Mouse (Mus musculus) thymus, adult 2 months (tissue): ENCODE measurements around the gene Nvl. TPM values are rescaled to one million over a fixed set of nuclear protein-coding genes. Genes with fewer than 3 reads are reported as not detected.

Experiments
- DNase-seq: peaks from one replicate; pipeline ENCODE4 v3.0.0; 2021
- H3K27ac ChIP-seq: fragments of 200-500 bp; 2 replicates; pipeline ENCODE4 v1.5.1; 2012; ENCODE audit warnings: low read length, control low read depth; ENCODE audit not compliant: control insufficient read depth, insufficient read depth
- H3K27me3 ChIP-seq: fragments of 200-500 bp; 2 replicates; pipeline ENCODE4 v1.6.1; 2012; ENCODE audit warnings: mild to moderate bottlenecking, low read length, moderate library complexity, mixed read lengths; ENCODE audit not compliant: control insufficient read depth, insufficient read depth
- H3K36me3 ChIP-seq: fragments of 200-500 bp; 2 replicates; pipeline ENCODE4 v1.6.1; 2012; ENCODE audit warnings: mild to moderate bottlenecking, low read length, moderate library complexity; ENCODE audit not compliant: control insufficient read depth, insufficient read depth
- H3K4me1 ChIP-seq: fragments of 200-500 bp; replicated peaks from 2 replicates; pipeline ENCODE4 v1.6.1; 2012; ENCODE audit warnings: low read length; ENCODE audit not compliant: control insufficient read depth, insufficient read depth
- H3K4me3 ChIP-seq: fragments of 200-500 bp; 2 replicates; pipeline ENCODE4 v1.5.1; 2012; ENCODE audit warnings: mild to moderate bottlenecking, low read length, control low read depth, moderate library complexity; ENCODE audit not compliant: control insufficient read depth, insufficient read depth
- CTCF ChIP-seq: fragments of 200-500 bp; IDR thresholded peaks from 2 replicates; pipeline ENCODE4 v1.5.1; 2012; ENCODE audit warnings: mild to moderate bottlenecking, control low read depth, low read length, moderate library complexity, borderline replicate concordance; ENCODE audit not compliant: control insufficient read depth, poor library complexity, insufficient read depth; ENCODE audit errors: extremely low read depth
- POLR2A ChIP-seq: fragments of 200-500 bp; IDR thresholded peaks from 2 replicates; pipeline ENCODE4 v1.6.1; 2012; ENCODE audit warnings: mild to moderate bottlenecking, low read length, control low read depth, moderate library complexity; ENCODE audit not compliant: control insufficient read depth, poor library complexity, insufficient read depth; ENCODE audit errors: extremely low read depth
- WGBS: fragments of 180-500 bp; shearing (Covaris S2); methylation state at CpG from one replicate; pipeline ENCODE4 v1.1.7; 2018; 5-methylcytosine and 5-hydroxymethylcytosine counted together
- polyA plus RNA-seq: library from polyadenylated mRNA; depleted of rRNA; stranded (reverse); fragments of >200 nt; gene quantifications from 2 replicates; pipeline ENCODE4 v1.2.3, GENCODE M21; 2012

The Nvl gene
- polyA plus RNA-seq, 1 experiment = 24.5 TPM

- no peak overlapping the region for H3K4me3 ChIP-seq
- H3K4me1 ChIP-seq = no peaks in the 10 kb centered on the region
- H3K36me3 ChIP-seq = peaks cover 40% of the 10 kb centered on the region
- 91% methylated on average over 7 of the region's 7 CpGs for WGBS
- H3K27me3 ChIP-seq = no peaks in the 10 kb centered on the region
- no peak overlapping the region for H3K27ac ChIP-seq
- DNase-seq = no peak
- TF ChIP-seq CTCF (no peak), POLR2A (no peak)
These were observed 5.3 kb downstream of the Nvl start for GRCm38 (mm10) chr1:181138730-181139129.

DNA sequence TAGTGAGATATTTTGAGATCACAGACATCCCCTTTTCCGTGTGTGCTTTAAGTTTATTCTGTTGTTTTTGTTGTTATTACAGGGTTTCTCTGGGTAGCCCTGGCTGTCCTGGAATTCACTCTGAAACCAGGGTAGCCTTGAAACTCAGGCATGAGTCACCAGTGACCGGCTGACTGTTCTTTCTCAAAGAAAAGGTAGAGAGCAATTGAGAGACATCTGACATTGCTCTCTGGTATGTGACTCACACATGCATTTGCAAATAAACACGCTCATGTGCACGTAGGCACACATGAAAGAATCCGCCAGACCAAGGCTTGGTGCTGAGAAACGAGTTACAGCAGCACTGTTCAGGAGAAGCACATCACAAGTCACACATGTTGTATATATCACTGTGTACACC, 12.1 kb downstream of the Nvl start:
- H3K4me3 ChIP-seq = no peak overlapping the region
- no peaks in the 10 kb centered on the region for H3K27me3 ChIP-seq
- no peak overlapping the region for H3K27ac ChIP-seq
- no peak for TF ChIP-seq POLR2A
- TF ChIP-seq CTCF = no peak
- no peaks in the 10 kb centered on the region for H3K4me1 ChIP-seq
- no peak for DNase-seq
- H3K36me3 ChIP-seq = peaks cover 71% of the 10 kb centered on the region
- WGBS = 98% methylated on average over 6 of the region's 6 CpGs

GRCm38 (mm10) chr1:181126766-181127165, 17.2 kb downstream of the Nvl start:
- no peak for TF ChIP-seq CTCF
- TF ChIP-seq POLR2A = no peak
- H3K4me1 ChIP-seq = no peaks in the 10 kb centered on the region
- H3K4me3 ChIP-seq = no peak overlapping the region
- peaks cover 68% of the 10 kb centered on the region for H3K36me3 ChIP-seq
- 95% methylated on average over 9 of the region's 9 CpGs for WGBS
- H3K27me3 ChIP-seq = no peaks in the 10 kb centered on the region
- H3K27ac ChIP-seq = no peak overlapping the region
- DNase-seq = no peak

DNA sequence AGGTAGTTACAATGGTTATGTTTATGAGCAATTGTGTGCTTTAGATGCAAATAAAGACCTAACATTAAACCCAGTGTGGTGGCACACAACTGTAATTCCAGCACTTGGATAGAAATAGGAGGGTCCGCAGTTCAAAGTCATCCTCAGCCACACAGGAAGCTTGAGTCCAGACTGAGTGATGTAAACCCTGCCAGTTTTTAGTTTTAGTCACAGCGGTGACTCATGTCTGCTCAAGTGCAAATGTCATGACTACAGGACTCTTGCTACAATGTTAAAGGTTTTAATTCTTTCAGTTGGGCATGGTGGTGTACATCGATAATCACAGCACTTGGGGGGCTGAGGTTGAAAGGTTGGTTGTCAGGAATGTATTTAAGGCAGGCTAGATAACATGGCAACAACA, 18.1 kb downstream of the Nvl start:
- WGBS = 96% methylated on average over 3 of the region's 3 CpGs
- Histone ChIP-seq H3K27ac (no peak overlapping the region), H3K4me3 (no peak overlapping the region), H3K27me3 (no peaks in the 10 kb centered on the region), H3K36me3 (peaks cover 65% of the 10 kb centered on the region), H3K4me1 (no peaks in the 10 kb centered on the region)
- TF ChIP-seq CTCF (no peak), POLR2A (no peak)
- no peak for DNase-seq

DNA sequence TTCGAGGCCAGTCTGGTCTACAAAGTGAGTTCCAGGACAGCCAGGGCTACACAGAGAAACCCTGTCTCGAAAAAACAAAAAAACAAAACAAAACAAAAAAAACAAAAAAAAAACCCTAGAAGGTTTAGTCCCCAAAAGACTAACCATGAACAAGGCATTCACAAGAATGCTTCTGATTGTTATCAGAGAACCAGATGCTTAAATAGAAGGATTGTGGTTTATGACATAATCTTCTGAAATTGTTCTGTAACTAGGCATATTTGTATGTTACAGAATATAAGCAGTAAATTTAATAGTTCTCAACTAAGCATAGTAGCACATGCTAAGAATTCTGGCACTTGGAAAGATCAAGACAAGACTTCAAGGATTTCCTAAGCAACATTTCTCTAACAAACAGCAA, 19.9 kb downstream of the Nvl start:
- H3K36me3 ChIP-seq = peaks cover 59% of the 10 kb centered on the region
- TF ChIP-seq POLR2A = no peak
- 81% methylated on average over 2 of the region's 2 CpGs for WGBS
- no peak overlapping the region for H3K4me3 ChIP-seq
- no peak for DNase-seq
- H3K27me3 ChIP-seq = no peaks in the 10 kb centered on the region
- no peaks in the 10 kb centered on the region for H3K4me1 ChIP-seq
- H3K27ac ChIP-seq = no peak overlapping the region

- no peak for DNase-seq
- Histone ChIP-seq H3K4me3 (no peak overlapping the region), H3K27me3 (no peaks in the 10 kb centered on the region), H3K4me1 (peaks cover 3% of the 10 kb centered on the region), H3K27ac (no peak overlapping the region), H3K36me3 (peaks cover 40% of the 10 kb centered on the region)
- WGBS = 29% methylated on average over 4 of the region's 4 CpGs
- TF ChIP-seq POLR2A (no peak), CTCF (no peak)
These were observed 26.9 kb downstream of the Nvl start for GRCm38 (mm10) chr1:181117112-181117511.

DNA sequence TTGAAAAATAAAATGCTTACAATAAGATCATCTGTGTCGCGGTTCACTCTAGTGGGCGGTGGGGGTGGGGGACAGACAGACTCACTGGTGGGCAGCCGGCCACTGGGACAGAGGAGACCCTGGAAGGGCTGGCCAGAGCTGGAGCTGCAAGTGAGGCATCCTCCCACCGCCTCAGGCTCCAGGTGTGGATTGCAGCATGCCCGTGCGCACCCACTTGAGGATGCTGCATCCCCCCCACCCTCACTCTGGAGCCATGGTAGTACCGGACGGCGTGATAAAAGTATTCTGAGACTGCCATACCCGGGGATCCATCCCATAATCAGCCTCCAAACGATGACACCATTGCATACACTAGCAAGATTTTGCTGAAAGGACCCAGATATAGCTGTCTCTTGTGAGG, 54.0 kb downstream of the Nvl start:
- TF ChIP-seq POLR2A (no peak), CTCF (no peak)
- 86% methylated on average over 12 of the region's 12 CpGs for WGBS
- H3K27ac ChIP-seq = no peak overlapping the region
- H3K4me3 ChIP-seq = no peak overlapping the region
- no peaks in the 10 kb centered on the region for H3K4me1 ChIP-seq
- peaks cover 21% of the 10 kb centered on the region for H3K36me3 ChIP-seq
- H3K27me3 ChIP-seq = no peaks in the 10 kb centered on the region
- no peak for DNase-seq
